Comparison of ENCODE assay signal across 10 mouse cellular contexts in genomic region chr12:71836776-71837175, GRCm38 (mm10). TPM values are rescaled to one million over a fixed set of nuclear protein-coding genes. Genes with fewer than 3 reads are reported as not detected.
DNase-seq lines count a peak whose midpoint lies in the region; ATAC-seq and TF ChIP-seq lines count a peak whose summit lies in the region.
"Had no signal": no experiment of that assay in that cellular context is flagged by ENCODE, and none has a peak within 500 bp of the region (broad histone marks: within the 10 kb centered on the region; RNA-seq: fewer than 3 reads in every experiment).

No protein-coding gene starts in this region.

- no peak overlapping the region for H3K9ac ChIP-seq in liver, embryonic 15.5 days
- H3K9ac ChIP-seq in hindbrain, embryonic 12.5 days = no peak overlapping the region
- H3K9ac ChIP-seq: limb, embryonic 12.5 days; midbrain, embryonic 12.5 days had no signal

- H3K27me3 ChIP-seq in liver, embryonic 15.5 days = no peaks in the 10 kb centered on the region
- H3K27me3 ChIP-seq in hindbrain, embryonic 12.5 days = no peaks in the 10 kb centered on the region
- H3K27me3 ChIP-seq: limb, embryonic 12.5 days; midbrain, embryonic 12.5 days had no signal

- ATAC-seq in liver, embryonic 15.5 days (ENCODE audit: insufficient read depth) = no peak
- ATAC-seq in hindbrain, embryonic 12.5 days (ENCODE audit: low FRiP score) = no peak
- ATAC-seq: CD4-positive, CD25-positive, alpha-beta regulatory T cell, adult 4 months had no signal

- H3K9me3 ChIP-seq in liver, embryonic 15.5 days (replicated peaks) = no peaks in the 10 kb centered on the region
- H3K9me3 ChIP-seq in hindbrain, embryonic 12.5 days (replicated peaks) = no peaks in the 10 kb centered on the region
- H3K9me3 ChIP-seq: limb, embryonic 12.5 days; midbrain, embryonic 12.5 days had no signal

- H3K4me3 ChIP-seq in layer of hippocampus, adult 2 months = no peak overlapping the region
- no peak overlapping the region for H3K4me3 ChIP-seq in liver, embryonic 15.5 days (replicated peaks)
- no peak overlapping the region for H3K4me3 ChIP-seq in hindbrain, embryonic 12.5 days
- H3K4me3 ChIP-seq: limb, embryonic 12.5 days; midbrain, embryonic 12.5 days had no signal

- 0 out of 2 replicates have a peak, but pooled peaks cover 4% of the 10 kb centered on the region for H3K36me3 ChIP-seq in liver, embryonic 15.5 days (replicated peaks)
- no peaks in the 10 kb centered on the region for H3K36me3 ChIP-seq in hindbrain, embryonic 12.5 days
- H3K36me3 ChIP-seq: limb, embryonic 12.5 days; midbrain, embryonic 12.5 days had no signal

- TF ChIP-seq CTCF in layer of hippocampus, adult 2 months (conservative IDR thresholded peaks at IDR 0.05) = no peak

- peak overlapping the region; percentile 19 for H3K4me2 ChIP-seq in liver, embryonic 15.5 days
- H3K4me2 ChIP-seq in hindbrain, embryonic 12.5 days (replicated peaks) = no peak overlapping the region
- H3K4me2 ChIP-seq: limb, embryonic 12.5 days; midbrain, embryonic 12.5 days had no signal

- peak; percentile 48 for DNase-seq in gastrocnemius, adult 18-20 months (ENCODE audit: low spot score)
- no peak for DNase-seq in gastrocnemius, adult 8-10 months (ENCODE audit: low spot score in 2 of 2)
- no peak for DNase-seq in layer of hippocampus, adult 2 months (ENCODE audit: low spot score in 2 of 2)
- no peak for DNase-seq in layer of hippocampus, postnatal 10 days (ENCODE audit: low spot score in 2 of 2)
- DNase-seq in adipocyte (ENCODE audit: low spot score) = peak; percentile 93

- peaks cover 95% of the 10 kb centered on the region for H3K4me1 ChIP-seq in liver, embryonic 15.5 days (replicated peaks)
- peaks cover 63% of the 10 kb centered on the region for H3K4me1 ChIP-seq in hindbrain, embryonic 12.5 days

- H3K27ac ChIP-seq in layer of hippocampus, adult 2 months = peak overlapping the region; percentile 94
- H3K27ac ChIP-seq in liver, embryonic 15.5 days (replicated peaks) = peak overlapping the region; percentile 56
- H3K27ac ChIP-seq in hindbrain, embryonic 12.5 days = no peak overlapping the region
- H3K27ac ChIP-seq: limb, embryonic 12.5 days; midbrain, embryonic 12.5 days had no signal

- WGBS in liver, embryonic 15.5 days (ENCODE audit: insufficient replicate concordance) = 76% methylated on average over 6 of the region's 6 CpGs
- 92% methylated on average over 6 of the region's 6 CpGs for WGBS in hindbrain, embryonic 12.5 days

RNA-seq across cellular contexts. Expression of gene Daam1, which starts 5.9 kb away (rescaled TPM):
- total RNA-seq in gastrocnemius, adult 18-20 months (2021) = 10 to 100 TPM in 1 of 2 experiments, 1 to 10 TPM in 1; 9.5 to 11.7 TPM
- 10 to 100 TPM in 1 of 4 experiments, 1 to 10 TPM in 3; 7.7 to 10.4 (median 8.8) TPM for total RNA-seq in gastrocnemius, adult 8-10 months (2022)
- total RNA-seq in layer of hippocampus, adult 2 months (2021) = 10 to 100 TPM; 64.9 to 69.3 TPM
- total RNA-seq in layer of hippocampus, postnatal 10 days (2021) = 10 to 100 TPM; 89.9 to 96.7 TPM
- polyA plus RNA-seq in liver, embryonic 15.5 days (2015; fragmentation: Nextera tagmentation; extraction: Ambion mirVana) = 8.8 and 9.2 TPM in 2 replicates
- 17.4 and 19.3 TPM in 2 replicates for polyA plus RNA-seq in hindbrain, embryonic 12.5 days (2016; fragmentation: Nextera tagmentation; extraction: Ambion mirVana)

Comparison
In these comparisons a context has a peak if more than half of its experiments do, and no peak if none do; other contexts are left out.
1. DNase-seq: peak in gastrocnemius, adult 18-20 months (single experiment) and adipocyte (single experiment); none in gastrocnemius, adult 8-10 months (0 of 2), layer of hippocampus, adult 2 months (0 of 2) and layer of hippocampus, postnatal 10 days (0 of 2).
2. RNA of gene Daam1, which starts 5.9 kb away (total RNA-seq): 89.9 to 96.7 TPM in layer of hippocampus, postnatal 10 days and 64.9 to 69.3 TPM in layer of hippocampus, adult 2 months; 9.5 to 11.7 TPM in gastrocnemius, adult 18-20 months and 7.7 to 10.4 TPM in gastrocnemius, adult 8-10 months; every median in the first group is over 4 times any median in the second.